Mouse (Mus musculus) embryo, embryonic 11 days (tissue): Measurements from ENCODE around the gene Psmd3.
"Not testable (repeated sequence)": the region's sequence is repeated elsewhere in the genome, so short reads cannot be mapped to it uniquely, and the experiment has no call there.

Experiments used
- DNase-seq: peaks from one replicate; pipeline ENCODE4 v3.0.0-alpha.2; 2015

Psmd3 gene

GRCm38 (mm10) chr11:98681786-98682745, at the start of gene Psmd3:
TSS of gene Psmd3 (plus strand) at chr11:98682554.
- peak; percentile 97 for DNase-seq

- DNase-seq, result peak; percentile 25
Observed at GRCm38 (mm10) chr11:98635312-98635970, 46.9 kb upstream of the Psmd3 start.

GRCm38 (mm10) chr11:98637501-98637900, 44.9 kb upstream of the Psmd3 start:
- DNase-seq, result no peak

GRCm38 (mm10) chr11:98640091-98640490, 42.3 kb upstream of the Psmd3 start:
- no peak for DNase-seq

GRCm38 (mm10) chr11:98644757-98645156, 37.6 kb upstream of the Psmd3 start:
- no peak for DNase-seq

- DNase-seq, result no peak
Observed at GRCm38 (mm10) chr11:98645946-98646345, 36.4 kb upstream of the Psmd3 start.

GRCm38 (mm10) chr11:98646459-98646858, 35.9 kb upstream of the Psmd3 start, which contains the start of gene Gsdma2:
TSS of gene Gsdma2 (plus strand) at chr11:98646759.
- DNase-seq, result no peak

- peak; percentile 74 for DNase-seq
Observed at GRCm38 (mm10) chr11:98655076-98655475, 27.3 kb upstream of the Psmd3 start.

GRCm38 (mm10) chr11:98660517-98660916, 21.8 kb upstream of the Psmd3 start:
- peak; percentile 72 for DNase-seq

GRCm38 (mm10) chr11:98664091-98664490, 18.3 kb upstream of the Psmd3 start, which contains the start of gene Gsdma:
TSS of gene Gsdma (plus strand) at chr11:98664351.
- no peak for DNase-seq

GRCm38 (mm10) chr11:98668984-98669383, 13.4 kb upstream of the Psmd3 start:
- DNase-seq, result no peak

GRCm38 (mm10) chr11:98671284-98671815, 11.0 kb upstream of the Psmd3 start:
- DNase-seq, result no peak

- DNase-seq, result no peak
Observed at GRCm38 (mm10) chr11:98671857-98672256, 10.5 kb upstream of the Psmd3 start.

- no peak for DNase-seq
Observed at GRCm38 (mm10) chr11:98672482-98672881, 9.9 kb upstream of the Psmd3 start.

GRCm38 (mm10) chr11:98673136-98673535, 9.2 kb upstream of the Psmd3 start:
- DNase-seq, result peak; percentile 78

- no peak for DNase-seq
Observed at GRCm38 (mm10) chr11:98675829-98676363, 6.5 kb upstream of the Psmd3 start.

- no peak for DNase-seq
Observed at GRCm38 (mm10) chr11:98680023-98680422, 2.3 kb upstream of the Psmd3 start.

GRCm38 (mm10) chr11:98680595-98680994, 1.8 kb upstream of the Psmd3 start:
- not testable (repeated sequence) for DNase-seq

- no peak for DNase-seq
Observed at GRCm38 (mm10) chr11:98681186-98681585, 1.2 kb upstream of the Psmd3 start.

GRCm38 (mm10) chr11:98682811-98683210, 457 bp downstream of the Psmd3 start:
- peak; percentile 21 for DNase-seq

- DNase-seq, result no peak
Observed at GRCm38 (mm10) chr11:98685642-98686041, 3.3 kb downstream of the Psmd3 start.

- no peak for DNase-seq
Observed at GRCm38 (mm10) chr11:98686976-98687375, 4.6 kb downstream of the Psmd3 start.

GRCm38 (mm10) chr11:98688009-98688408, 5.7 kb downstream of the Psmd3 start:
- DNase-seq, result no peak
